Mouse (Mus musculus): ENCODE results near the gene Slc46a3. TPM values are rescaled to one million over a fixed set of nuclear protein-coding genes. Genes with fewer than 3 reads are reported as not detected.

The Slc46a3 gene
- polyA plus RNA-seq, 1 experiment from 2014 or later = 5.6 TPM

Other genes with a start within 250 kb of the Slc46a3 start
- 13.4 and 15.1 TPM in 2 replicates for gene Flt1, start 168.8 kb downstream of the Slc46a3 start, polyA plus RNA-seq (2015; fragmentation: Nextera tagmentation; extraction: Ambion mirVana)
- gene Pomp, start 34.4 kb downstream of the Slc46a3 start, polyA plus RNA-seq (2015; fragmentation: Nextera tagmentation; extraction: Ambion mirVana) = 425 and 436 TPM in 2 replicates
- gene Mtus2, start 62.5 kb upstream of the Slc46a3 start, polyA plus RNA-seq (2015; fragmentation: Nextera tagmentation; extraction: Ambion mirVana) = 45.6 and 46.4 TPM in 2 replicates

Data from midbrain, embryonic 15.5 days (tissue).